Mouse (Mus musculus): ENCODE data around the gene Ywhah.

DNA sequence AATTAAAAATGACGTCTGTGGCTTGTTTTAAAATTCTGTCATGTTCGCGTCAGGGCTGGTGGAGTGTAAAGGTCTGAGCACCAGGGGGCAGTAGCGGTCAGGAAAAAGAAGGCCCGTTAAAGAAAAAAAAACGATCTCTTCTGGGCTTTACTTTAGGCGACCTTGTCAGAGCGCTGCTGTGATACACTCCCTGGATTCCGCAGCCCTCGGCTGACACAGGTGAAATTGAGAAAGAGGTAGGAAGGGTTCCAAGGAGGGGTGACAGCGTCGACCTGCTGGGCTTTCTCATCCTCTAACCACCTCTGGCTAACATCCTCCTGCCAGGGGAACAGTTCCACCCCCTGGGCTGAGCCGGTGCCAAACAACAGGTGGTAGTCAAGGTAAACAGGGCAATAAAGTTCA lies 20.9 kb downstream of the Ywhah start:
- TF ChIP-seq CTCF (IDR thresholded peaks at IDR 0.05; ENCODE audit: low read depth) (peak; percentile 74), EP300 (IDR thresholded peaks at IDR 0.05; ENCODE audit: low read depth) (no peak)
